In genomic region chr17:37012141-37012540, GRCm38 (mm10) we compare ENCODE assay signal across 22 mouse cellular contexts. TPM values are rescaled to one million over a fixed set of nuclear protein-coding genes. Genes with fewer than 3 reads are reported as not detected.
"Had no signal": no experiment of that assay in that cellular context is flagged by ENCODE, and none has a peak within 500 bp of the region (broad histone marks: within the 10 kb centered on the region; RNA-seq: fewer than 3 reads in every experiment).

No protein-coding gene starts in this region.

- ATAC-seq: liver, postnatal 0 days; midbrain, embryonic 13.5 days had no signal

- H3K36me3 ChIP-seq: liver, embryonic 13.5 days had no signal

- H3K4me1 ChIP-seq: limb, embryonic 12.5 days; liver, embryonic 13.5 days had no signal

- H3K9ac ChIP-seq: limb, embryonic 12.5 days; liver, embryonic 13.5 days; liver, postnatal 0 days; lung, embryonic 15.5 days; midbrain, embryonic 13.5 days; neural tube, embryonic 13.5 days had no signal

- H3K27me3 ChIP-seq: limb, embryonic 12.5 days; liver, embryonic 13.5 days; lung, embryonic 15.5 days; midbrain, embryonic 13.5 days; neural tube, embryonic 13.5 days had no signal

- H3K27ac ChIP-seq: kidney, postnatal 0 days; limb, embryonic 12.5 days; liver, embryonic 13.5 days; lung, embryonic 15.5 days; macrophage; midbrain, embryonic 13.5 days; neural tube, embryonic 13.5 days had no signal

- H3K9me3 ChIP-seq: limb, embryonic 12.5 days; liver, embryonic 13.5 days; lung, embryonic 15.5 days; megakaryocyte, embryonic 14.5 days; midbrain, embryonic 13.5 days; neural tube, embryonic 13.5 days had no signal

- H3K4me2 ChIP-seq: limb, embryonic 12.5 days; liver, embryonic 13.5 days; lung, embryonic 15.5 days; midbrain, embryonic 13.5 days; neural tube, embryonic 13.5 days had no signal

- H3K4me3 ChIP-seq: limb, embryonic 12.5 days; liver, embryonic 13.5 days; lung, embryonic 15.5 days; megakaryocyte, embryonic 14.5 days; midbrain, embryonic 13.5 days; neural tube, embryonic 13.5 days had no signal

- DNase-seq: kidney, adult 9 months; kidney, postnatal 36 days; layer of hippocampus, adult 9-11 months; layer of hippocampus, postnatal 36 days; liver; liver, embryonic 13.5 days; liver, postnatal 0 days; lung, postnatal 14 days; right cerebral cortex, postnatal 14 days; thymus, postnatal 36 days had no signal

RNA-seq across cellular contexts. Expression of gene Mog, which starts 11.1 kb away (rescaled TPM):
- total RNA-seq: monocyte, adult 5-6 weeks had no signal
- polyA plus RNA-seq: kidney, postnatal 0 days; limb, embryonic 12.5 days; liver, embryonic 13.5 days; liver, postnatal 0 days; macrophage; stomach, embryonic 16.5 days; thymus, postnatal 0 days had no signal

RNA-seq across cellular contexts. Expression of gene Zfp57, which starts 11.2 kb away (rescaled TPM):
- total RNA-seq: monocyte, adult 5-6 weeks had no signal
- polyA plus RNA-seq: macrophage had no signal

RNA-seq across cellular contexts. Expression of gene H2-M5, which starts 22.8 kb away (rescaled TPM):
- total RNA-seq: monocyte, adult 5-6 weeks had no signal
- polyA plus RNA-seq: liver, embryonic 13.5 days; liver, postnatal 0 days; macrophage had no signal

RNA-seq across cellular contexts. Expression of gene 2410137M14Rik, which starts 31.1 kb away (rescaled TPM):
- total RNA-seq: layer of hippocampus, adult 18-20 months; layer of hippocampus, postnatal 36 days; left cerebral cortex, postnatal 36 days; monocyte, adult 5-6 weeks had no signal
- polyA plus RNA-seq: kidney, postnatal 0 days; limb, embryonic 12.5 days; liver, embryonic 13.5 days; liver, postnatal 0 days; lung, embryonic 15.5 days; macrophage; stomach, embryonic 16.5 days; thymus, postnatal 0 days had no signal
